Mouse (Mus musculus): Measurements from ENCODE around the gene Mmab.

DNA sequence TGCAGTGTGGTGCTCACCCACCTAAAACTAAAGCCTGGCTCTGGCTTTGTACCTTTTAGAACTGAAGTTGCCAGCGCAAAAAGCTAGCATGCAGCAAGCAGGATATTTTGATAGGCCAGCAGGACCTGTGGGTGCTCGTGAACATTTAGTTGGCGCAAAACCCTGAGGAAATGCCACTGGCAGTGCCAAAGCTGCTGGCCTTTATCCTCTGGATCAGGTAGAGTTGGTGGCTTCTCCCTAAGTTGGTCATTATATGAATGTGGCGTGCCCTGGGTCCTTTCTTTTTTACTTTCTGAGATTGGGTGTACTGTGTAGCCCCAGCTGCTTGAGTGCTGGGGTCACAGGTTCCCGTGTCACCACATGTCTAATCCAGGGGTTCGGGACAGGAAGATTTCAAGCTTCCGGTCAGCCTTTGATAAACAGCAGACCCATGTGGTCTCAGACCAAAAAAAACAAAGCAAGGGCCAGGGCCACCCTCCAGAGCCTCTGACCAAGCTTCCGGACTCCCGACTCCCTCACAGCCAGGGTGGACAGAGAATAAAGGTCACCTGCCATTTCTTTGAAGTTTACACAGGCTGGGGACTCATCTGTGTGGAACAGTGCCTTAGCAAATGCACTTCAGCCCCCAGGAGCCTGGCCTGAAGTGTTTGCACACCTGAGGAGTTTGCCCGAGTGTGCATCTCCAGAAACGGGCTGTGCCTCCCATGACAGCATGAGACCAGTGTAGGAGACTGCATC, 22.1 kb downstream of the Mmab start:
- no peak for TF ChIP-seq CTCF (IDR thresholded peaks at IDR 0.05; ENCODE audit: low read depth)
- TF ChIP-seq EP300 (IDR thresholded peaks at IDR 0.05; ENCODE audit: low read depth) = no peak

Measured in heart, postnatal 0 days (tissue).